Mouse (Mus musculus) adipocyte (in vitro differentiated cells): Measurements from ENCODE around the gene Akr1a1.
A peak's percentile ranks its signal among the peaks of the same experiment; 100 is the strongest.

Experiments used
- DNase-seq: peaks from one replicate; pipeline ENCODE4 v3.0.0-alpha.2; 2016; ENCODE audit warnings: low spot score

The Akr1a1 gene

DNA sequence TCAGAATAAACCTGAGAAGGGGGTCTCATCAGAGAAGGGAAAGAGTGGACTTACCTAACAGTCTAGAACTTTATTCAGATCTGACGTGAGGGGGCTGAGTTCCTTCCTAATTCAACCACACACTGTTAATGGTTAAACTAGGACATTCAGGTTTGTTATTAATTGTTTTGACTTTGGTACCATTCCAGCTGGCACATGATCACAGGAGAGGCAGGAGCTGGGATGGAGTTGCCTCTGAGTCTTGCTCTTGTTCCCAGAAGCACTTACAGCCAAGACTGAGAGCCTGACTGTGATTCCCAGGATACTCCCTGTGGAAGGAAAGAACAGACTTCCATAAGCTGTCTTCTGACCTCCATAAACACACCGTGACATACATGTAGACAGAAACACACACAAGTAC, 8.0 kb upstream of the Akr1a1 start:
- DNase-seq: no peak

DNA sequence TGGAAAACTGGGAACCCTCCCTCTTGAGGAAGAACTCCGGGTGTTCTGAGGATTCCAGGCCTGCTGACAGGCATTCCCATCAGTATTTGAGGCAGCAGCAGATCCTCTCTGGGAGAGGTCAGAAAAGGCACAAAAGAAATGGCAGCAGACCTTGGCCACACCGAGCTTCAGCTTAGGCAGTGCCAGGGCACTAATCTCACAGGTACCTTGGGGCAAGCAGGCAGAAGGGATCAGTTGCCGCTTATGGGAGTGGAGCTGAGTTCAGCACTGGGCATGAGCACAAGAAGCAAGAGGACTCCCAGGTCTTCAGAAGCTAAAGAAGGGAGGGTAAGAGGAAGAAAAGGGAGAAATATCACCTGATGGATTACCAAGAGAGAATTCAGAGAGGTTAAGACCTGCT, 6.5 kb upstream of the Akr1a1 start:
- no peak for DNase-seq

DNA sequence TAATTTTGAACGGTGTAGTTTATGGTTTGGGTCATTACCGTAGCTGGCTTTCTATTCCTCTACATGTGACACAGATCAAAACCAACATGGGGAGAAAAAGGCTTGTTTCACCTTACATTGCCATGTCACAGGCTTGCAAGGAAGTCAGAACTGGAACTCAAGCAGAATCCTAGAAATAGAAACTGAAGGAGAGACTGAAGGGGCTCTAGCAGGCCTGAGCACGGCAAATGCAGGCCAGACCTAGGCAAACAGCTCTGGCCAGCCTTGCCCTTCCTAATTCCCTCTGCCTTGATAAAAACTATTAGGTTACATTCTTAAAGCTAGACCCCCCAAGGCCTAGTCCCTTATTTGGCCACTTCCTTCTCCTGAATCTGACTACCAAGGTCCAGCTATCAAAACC, 4.2 kb upstream of the Akr1a1 start:
- DNase-seq: no peak

DNA sequence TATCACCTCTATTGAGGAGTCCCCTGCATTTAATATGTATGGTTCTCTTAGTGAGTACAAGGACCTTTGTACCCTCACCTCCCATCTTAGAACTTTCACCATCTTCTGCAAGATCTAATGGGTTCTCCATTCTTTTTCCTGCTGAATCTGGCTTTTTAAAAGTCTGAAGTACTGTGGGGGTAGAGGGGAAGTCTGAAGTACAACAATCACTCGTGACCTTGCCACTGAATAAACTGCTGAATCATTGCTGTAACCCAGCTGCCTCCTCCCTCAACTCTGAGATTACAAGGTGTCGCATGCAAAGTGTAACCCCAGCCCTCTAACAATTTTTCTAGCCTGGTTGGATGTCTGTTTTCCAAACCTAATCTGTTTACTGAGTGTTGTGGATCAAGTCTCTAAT, 3.6 kb upstream of the Akr1a1 start:
- no peak for DNase-seq

DNA sequence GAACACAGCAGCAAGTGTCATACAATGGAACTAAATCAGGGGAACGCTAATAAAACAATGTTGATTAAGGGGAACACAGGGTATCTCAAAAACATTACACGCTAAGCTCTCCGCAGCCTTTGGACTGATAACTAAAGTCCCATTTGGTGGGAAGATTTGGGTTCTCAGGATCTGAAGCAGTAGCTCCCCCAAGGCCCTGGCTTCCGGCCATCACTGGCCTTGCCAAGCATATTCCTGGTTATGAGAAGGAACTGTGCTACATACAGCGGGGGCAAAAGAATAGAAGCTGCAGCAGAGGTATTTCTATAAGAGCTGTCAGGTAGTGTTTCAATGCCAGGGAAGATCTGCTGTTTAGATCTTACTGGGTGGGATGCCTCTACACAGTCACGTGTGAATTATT, 1.7 kb upstream of the Akr1a1 start:
- DNase-seq: no peak

DNA sequence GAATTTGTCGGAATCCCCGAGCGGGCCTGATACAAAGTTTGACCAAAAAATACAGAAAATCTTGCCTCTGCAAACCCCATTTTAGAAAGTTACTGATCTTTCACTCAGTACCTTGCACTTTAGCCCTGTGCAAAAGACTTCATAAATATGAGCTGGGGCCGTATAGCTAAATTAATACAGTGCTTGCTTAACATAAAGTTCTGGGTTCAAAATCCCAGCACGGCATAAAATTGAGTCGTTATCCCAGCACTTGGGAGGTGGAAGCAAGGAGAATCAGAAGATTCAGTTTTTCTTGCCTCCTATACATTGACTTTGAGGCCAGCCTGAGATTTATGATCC, 286 bp upstream of the Akr1a1 start:
- no peak for DNase-seq

DNA sequence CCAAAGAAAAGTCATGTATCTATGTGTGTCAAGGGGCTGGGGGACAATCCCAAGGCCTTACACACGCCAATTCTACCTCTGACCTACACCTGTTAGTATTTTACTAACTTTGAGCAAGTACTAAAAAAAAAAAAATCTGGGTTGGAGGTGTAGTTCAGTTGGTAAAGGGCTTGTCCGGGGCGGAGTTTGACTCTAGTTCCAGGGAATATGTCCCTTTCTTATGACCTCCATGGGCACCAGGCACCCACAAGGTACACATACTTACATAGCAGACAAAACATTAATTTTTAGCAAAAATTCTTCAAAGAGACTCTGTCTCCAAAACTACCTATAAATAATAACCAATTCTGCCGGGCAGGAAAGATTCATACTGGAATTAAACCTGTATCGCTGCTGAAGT, 1.1 kb downstream of the Akr1a1 start:
- DNase-seq: no peak

DNA sequence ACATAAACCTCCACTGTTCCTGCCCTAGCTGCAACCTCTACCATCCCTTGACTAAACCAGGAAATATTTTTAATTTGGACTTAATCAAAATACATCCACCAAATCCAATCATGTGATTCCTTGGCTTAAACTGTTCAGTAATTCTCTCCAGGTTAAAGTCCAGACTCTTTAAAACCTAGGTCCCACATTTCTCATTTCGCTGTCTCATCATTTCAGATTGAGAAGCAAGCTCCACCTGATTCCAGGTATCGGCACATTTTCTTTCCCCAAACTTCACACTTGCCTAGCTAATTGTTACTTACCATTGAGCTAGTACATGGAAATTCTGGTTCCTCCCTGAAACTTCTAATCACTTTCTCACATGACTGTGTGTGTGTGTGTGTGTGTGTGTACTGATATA, 2.1 kb downstream of the Akr1a1 start:
- no peak for DNase-seq

DNA sequence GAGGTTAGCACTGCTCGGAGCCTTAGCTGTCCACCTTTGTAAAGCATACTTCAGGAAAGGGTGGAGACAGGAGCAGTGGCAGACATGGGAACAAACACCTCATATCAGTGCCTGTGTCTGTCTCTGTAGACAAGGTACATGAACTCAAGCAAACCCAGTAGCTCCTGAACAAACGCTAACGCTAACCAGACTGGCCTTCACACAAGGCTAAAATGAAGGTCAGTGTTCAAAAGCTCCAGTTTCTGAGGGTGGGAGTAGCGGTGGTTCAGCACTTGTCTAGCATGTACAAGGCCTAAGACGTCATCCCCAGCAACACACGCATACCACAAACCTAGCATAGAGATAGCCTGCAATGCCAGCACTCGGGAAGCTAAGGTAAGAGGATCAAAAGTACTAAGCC, 5.9 kb downstream of the Akr1a1 start:
- DNase-seq: no peak

DNA sequence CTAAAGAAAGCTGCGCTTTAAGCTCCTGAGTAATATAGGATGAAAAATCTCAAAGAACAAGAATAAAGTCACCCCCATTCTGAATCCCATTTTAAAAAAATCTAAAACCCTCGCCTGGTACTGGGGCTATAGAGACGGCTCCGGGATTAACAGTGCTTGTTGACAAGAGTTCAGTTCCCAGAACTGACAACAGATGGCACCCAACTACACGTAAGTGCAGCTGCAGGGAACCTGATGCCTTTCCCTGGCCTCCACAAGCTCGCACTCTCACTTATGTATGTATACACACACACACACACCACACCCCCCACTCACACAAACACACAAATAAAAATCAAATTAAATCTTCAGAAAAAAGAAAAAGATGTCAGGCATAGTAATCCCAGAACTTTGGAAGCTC, 7.2 kb downstream of the Akr1a1 start:
- DNase-seq: peak; percentile 51

DNA sequence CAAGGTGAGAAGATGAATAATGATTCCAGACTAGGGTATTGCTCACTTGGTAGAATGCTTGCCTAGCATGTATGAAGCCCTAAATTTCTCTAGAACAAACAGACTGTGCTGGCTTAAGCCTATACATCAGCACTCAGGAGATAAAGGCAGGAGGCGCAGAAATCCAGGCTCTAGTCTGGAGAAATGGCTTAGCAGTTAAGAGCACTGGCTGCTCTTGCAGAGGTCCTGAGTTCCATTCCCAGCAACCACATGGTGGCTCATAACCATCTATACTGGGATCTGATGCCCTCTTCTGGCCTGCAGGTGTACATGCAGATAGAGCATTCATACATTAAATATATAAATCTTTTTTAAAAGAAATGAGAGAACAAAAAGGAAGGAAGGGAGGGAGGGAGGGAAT, 9.4 kb downstream of the Akr1a1 start:
- DNase-seq: no peak

DNA sequence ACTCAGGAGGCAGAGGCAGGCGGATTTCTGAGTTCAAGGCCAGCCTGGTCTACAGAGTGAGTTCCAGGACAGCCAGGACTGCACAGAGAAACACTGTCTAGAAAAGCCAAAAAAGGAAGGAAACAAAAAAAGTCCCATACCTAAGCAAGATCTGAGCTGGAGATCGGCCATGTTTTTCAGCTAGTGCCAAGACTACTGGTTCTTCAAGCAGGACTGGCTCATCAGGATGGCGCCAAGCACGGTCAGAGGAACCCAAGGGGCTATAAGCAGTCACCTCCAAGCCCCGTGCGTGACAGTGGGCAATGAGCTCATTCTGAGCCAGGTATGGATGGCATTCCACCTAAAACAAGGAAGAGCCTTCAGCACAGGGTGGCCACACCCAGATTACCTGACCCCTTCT, 12.7 kb downstream of the Akr1a1 start:
- no peak for DNase-seq

DNA sequence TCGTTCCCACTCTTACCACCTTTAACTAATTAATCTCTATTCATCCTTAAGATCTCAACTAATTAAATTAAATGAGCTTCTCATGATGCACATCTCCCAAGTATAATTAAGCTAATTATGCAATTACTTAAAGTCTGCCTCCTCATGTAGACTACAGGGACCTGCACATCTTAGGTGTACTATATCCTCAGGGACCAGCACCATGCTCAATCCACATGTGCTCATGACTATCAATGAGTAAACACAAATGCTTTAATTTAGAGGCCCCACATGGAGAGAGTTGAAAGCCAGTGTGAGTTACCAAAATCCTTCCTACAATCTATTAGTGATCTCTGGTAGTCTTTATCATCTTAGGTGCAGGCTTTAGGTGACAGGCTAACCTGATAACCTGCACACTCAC, 16.3 kb downstream of the Akr1a1 start:
- DNase-seq: no peak

DNA sequence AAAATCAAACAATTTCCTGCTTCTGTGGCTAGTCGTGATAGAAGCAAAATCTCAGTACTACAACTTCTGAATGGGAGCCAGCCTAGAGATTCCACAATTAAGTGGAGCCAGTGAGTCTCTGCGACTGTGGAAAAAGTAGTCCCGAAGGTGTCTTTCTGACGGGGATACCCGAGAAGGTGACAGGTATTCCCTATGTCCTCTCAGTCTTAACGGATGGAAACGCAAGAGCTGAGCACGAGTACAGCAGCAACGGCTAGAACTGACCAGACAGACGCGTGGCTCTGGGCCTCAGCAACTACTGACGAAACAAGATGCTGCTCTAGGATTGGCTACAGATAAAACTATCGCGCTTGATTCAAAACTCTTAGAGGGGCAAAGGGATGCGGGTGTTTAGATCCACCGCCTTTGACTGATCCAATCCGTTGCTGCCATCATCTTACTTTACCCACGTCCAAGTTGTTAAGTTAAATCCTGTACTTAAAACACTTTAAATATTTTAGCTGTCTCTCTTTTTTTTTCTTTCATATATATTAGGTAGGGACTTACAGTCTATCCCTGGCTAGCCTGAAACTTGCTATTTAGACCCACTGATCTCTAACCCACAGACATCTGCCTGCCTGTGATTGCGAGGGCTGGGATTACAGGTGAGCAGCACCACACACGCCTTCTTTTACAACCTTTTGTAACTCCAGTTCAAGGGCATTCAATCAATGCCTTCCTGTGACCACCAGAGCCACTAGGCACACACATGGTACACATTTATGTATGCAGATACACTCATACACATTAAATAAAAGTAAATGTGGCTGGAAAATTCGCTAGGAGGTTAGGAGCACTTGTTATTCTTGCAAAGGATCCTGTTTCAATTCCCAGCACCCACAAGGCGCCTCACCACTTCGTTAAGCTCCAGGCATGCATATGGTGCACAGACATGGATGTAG, 23.5 kb downstream of the Akr1a1 start, which contains the start of gene Nasp:
Gene Nasp, minus strand, starts transcription at position 220 of the 941 bp plus-strand sequence.
- DNase-seq: peak; percentile 88

DNA sequence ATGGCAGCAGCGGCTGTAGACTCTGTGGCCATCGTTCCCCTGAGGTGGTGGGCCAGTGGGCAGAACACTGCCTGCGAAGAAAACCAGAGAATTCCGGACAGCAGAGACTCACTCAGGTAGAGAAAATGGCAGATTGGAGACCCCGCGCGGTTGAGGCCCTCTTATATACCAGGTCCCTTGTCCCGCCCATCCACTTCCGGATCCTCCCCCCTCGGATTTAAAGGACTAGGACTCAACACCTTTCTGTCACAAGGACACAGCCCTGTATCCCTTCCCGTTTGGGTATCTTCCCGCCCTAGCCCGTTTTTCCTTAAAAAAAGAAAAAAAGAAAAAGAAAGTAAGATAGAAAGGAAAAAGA, 24.1 kb downstream of the Akr1a1 start:
- peak; percentile 92 for DNase-seq

DNA sequence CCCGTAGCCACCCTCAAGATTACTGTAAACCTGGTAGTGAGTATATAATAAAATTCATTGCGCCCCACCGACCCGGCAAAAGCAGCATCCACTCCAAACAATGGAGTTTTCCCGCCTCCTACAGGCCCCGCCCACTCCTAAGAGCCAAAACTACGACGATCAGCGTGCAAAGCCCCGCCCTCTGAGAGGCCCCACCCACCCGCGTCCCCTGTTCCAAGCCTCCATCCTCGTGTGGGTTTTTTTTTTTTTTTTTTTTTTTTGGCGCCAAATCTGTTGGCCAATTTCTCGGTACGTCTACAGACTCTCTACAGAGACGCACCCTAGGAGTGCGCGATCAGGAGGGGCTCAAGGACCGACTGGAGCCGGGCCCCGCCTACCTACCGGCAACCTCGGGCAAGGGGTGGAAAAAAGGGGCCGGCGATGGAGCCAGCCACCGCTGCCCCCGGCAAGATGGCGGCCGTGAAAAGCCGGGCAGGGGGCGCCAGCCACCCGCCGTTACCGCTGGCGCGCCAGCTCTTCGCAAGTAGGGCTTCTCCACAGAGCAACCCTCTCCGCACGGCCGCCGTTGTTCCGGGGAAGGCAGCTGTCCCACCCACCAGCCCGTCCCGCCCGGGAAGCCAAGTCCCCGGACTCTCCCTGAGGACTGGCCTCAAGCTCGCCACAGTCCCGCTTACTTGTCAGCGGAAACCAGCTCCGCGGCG, 24.7 kb downstream of the Akr1a1 start:
- peak; percentile 88 for DNase-seq

DNA sequence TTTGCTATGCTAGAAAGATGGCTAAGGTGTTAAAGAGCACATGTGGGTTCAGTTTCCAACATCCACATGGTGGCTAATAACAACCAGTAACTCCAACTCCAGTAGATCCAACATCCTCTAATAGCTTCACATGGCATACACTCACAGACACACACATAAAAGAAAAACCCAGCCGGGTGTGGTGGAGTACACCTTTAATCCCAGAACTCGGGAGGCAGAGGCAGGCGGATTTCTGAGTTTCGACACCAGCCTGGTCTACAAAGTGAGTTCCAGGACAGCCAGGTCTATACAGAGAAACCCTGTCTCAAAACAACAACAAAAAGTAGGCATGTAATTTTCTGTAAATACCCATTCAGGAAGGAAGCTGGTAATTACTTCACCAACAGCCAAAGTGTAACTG, 26.6 kb downstream of the Akr1a1 start:
- DNase-seq: no peak

DNA sequence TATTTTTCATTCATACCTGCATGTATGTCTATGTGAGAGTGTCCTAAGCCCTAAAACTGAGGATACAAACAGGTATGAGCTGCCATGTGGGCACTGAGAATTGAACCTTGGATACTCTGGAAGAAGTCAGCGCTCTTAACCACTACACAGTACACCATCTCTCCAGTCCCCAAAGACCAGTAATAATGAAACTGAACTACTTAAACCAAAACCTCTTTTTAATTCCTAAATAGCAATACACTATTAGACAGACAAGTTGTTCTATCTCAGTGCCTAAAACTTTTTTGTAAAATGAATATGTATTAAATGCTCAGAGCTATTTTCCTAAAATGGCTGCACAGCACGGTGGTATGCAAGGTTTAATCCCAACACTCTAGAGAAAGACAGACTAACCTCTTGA, 36.2 kb downstream of the Akr1a1 start:
- DNase-seq: no peak

DNA sequence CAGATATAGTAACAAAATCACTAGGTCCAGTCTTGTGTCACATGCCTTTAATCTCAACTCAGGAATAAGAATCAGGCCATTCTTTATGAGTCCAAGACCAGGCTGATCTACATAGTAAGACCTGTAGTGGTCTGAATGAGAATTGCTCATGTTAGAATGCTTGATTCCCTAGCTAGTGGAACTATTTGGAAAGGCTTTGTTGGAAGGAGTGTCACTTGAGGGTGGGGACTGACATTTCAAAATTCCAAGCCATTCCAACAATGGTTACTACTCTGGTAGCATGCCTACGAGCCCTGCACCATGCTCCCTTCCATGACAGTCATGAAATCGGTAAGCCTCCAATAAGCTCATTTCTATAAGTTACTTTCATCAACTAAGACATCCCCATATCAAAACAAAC, 38.9 kb downstream of the Akr1a1 start:
- no peak for DNase-seq

DNA sequence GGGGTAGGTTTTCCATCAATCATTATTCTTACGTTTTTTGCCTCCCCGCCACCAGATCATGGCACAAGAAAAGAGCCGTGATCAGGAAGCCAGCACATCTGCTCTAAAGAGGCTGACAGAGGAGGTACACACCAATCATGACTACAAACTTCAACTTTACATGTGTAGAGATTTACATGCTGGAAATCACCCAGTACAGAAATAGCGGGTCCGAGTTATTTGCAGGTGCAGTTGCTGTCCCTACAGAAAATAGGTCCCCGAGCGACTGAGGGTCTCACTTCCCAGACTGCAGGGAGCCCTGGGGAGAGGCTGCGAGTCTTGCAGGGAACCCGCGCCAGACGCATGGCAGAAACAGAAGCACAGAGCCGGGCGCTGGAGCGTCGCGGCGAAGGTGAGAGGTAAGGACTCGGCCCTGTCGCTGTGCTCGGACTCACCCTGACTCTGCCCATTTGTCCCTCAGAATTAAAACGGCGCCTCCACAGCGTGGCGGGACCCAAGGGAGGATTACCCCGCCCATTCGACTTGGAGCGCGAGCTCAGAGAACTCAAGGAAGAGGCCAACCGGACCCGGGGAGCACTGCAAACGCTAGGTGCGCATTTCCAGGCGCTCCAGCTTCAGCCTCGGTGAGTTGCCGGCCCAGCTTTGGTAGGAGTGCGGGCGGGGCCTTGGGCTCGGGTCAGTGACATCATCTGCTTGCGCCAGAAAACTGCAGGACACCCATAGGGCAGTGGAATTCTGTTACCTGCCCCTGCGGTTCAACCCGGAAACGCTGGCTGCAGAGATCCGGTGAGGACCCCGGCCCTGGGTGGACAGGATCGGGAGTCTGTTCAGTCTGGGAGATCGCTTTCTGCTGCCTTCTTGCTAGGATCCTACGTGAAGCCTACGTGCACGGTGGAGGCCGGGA, 54.2 kb downstream of the Akr1a1 start:
- DNase-seq: peak; percentile 73

DNA sequence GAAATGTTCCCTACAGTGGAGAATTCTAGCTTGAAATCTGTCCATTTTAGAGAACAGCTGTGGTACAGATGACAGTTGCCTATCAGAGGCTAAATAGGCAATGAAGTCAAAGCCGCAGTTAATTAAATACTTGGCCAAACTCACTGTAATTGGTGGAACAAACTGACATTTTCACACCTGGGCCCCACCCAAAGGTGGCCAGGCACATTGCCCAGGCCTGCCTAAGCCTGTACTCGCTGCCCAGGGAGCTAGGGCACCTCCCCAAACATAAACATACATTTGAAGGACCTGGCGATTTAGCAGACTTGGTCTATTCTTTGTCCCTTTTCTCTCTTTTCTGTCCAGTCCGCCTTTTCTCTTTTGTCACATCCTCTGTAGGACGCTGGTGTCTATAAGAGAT, 55.1 kb downstream of the Akr1a1 start, which contains the start of gene Ccdc17:
Gene Ccdc17, plus strand, starts transcription at position 276 of the 400 bp plus-strand sequence.
- no peak for DNase-seq

DNA sequence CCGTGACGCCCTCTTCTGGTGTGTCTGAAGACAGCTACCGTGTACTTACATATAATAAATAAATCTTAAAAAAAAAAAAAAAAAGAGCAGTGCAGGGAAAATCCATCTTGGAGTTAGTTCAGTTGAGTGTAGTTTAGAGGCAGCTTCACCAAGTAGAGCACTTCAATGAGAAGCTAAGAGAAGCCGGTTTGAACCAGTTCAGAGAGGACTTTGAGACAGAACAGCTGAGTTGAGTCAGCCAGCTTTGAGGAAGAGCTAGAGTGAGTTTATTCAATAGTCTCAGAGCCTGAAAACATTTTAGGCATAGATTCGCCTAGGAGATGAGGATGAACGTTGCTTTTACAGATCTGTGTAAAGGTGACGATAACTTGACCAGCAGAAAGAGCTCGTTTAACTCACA, 55.7 kb downstream of the Akr1a1 start:
- no peak for DNase-seq
